Mouse (Mus musculus) neural tube, embryonic 10.5 days (tissue): ENCODE results near the gene Sephs1.
A peak's percentile ranks its signal among the peaks of the same experiment; 100 is the strongest.
"Not testable (repeated sequence)": the region's sequence is repeated elsewhere in the genome, so short reads cannot be mapped to it uniquely, and the experiment has no call there.

Source experiments
- DNase-seq: peaks from one replicate; pipeline ENCODE4 v3.0.0-alpha.2; 2017; ENCODE audit warnings: low spot score; ENCODE audit errors: extremely low spot score

Gene Sephs1

GRCm38 (mm10) chr2:4907916-4908315 is 26.6 kb downstream of the Sephs1 start:
- no peak for DNase-seq

GRCm38 (mm10) chr2:4908771-4909315 is 27.5 kb downstream of the Sephs1 start:
- no peak for DNase-seq

- no peak for DNase-seq
Measured at GRCm38 (mm10) chr2:4909909-4910308, 28.5 kb downstream of the Sephs1 start.

- DNase-seq, result no peak
Measured at GRCm38 (mm10) chr2:4910521-4910920, 29.2 kb downstream of the Sephs1 start.

- DNase-seq, result no peak
Measured at GRCm38 (mm10) chr2:4913949-4914348, 32.6 kb downstream of the Sephs1 start.

GRCm38 (mm10) chr2:4916037-4916436 is 34.7 kb downstream of the Sephs1 start:
- DNase-seq, result no peak

GRCm38 (mm10) chr2:4917326-4918021 is 36.1 kb downstream of the Sephs1 start:
- DNase-seq, result peak; percentile 67

- peak; percentile 85 for DNase-seq
Measured at GRCm38 (mm10) chr2:4918860-4919739, 37.7 kb downstream of the Sephs1 start, which contains the start of gene Phyh. Gene Phyh, plus strand, starts transcription at chr2:4919019.

GRCm38 (mm10) chr2:4921019-4921418 is 39.7 kb downstream of the Sephs1 start:
- DNase-seq, result no peak

GRCm38 (mm10) chr2:4922476-4923164 is 41.3 kb downstream of the Sephs1 start:
- no peak for DNase-seq

GRCm38 (mm10) chr2:4927391-4927790 is 46.0 kb downstream of the Sephs1 start:
- DNase-seq, result no peak

- no peak for DNase-seq
Measured at GRCm38 (mm10) chr2:4929230-4929629, 47.9 kb downstream of the Sephs1 start.

- no peak for DNase-seq
Measured at GRCm38 (mm10) chr2:4934516-4934915, 53.2 kb downstream of the Sephs1 start.

GRCm38 (mm10) chr2:4937931-4938330 is 56.6 kb downstream of the Sephs1 start:
- DNase-seq, result no peak

GRCm38 (mm10) chr2:4940861-4941260 is 59.5 kb downstream of the Sephs1 start:
- DNase-seq, result no peak

- DNase-seq, result not testable (repeated sequence)
Measured at GRCm38 (mm10) chr2:4949691-4950090, 68.3 kb downstream of the Sephs1 start.

GRCm38 (mm10) chr2:4950986-4951385 is 69.6 kb downstream of the Sephs1 start:
- no peak for DNase-seq

- DNase-seq, result no peak
Measured at GRCm38 (mm10) chr2:4954216-4954760, 72.9 kb downstream of the Sephs1 start.

GRCm38 (mm10) chr2:4958039-4958438 is 76.7 kb downstream of the Sephs1 start:
- no peak for DNase-seq
